Mouse (Mus musculus): Measurements from ENCODE around the gene Map3k21. TPM values are rescaled to one million over a fixed set of nuclear protein-coding genes. Genes with fewer than 3 reads are reported as not detected.

Gene Map3k21
- total RNA-seq, 2 experiments from 2014 or later, result 1.6 to 1.8 TPM

- no peak for DNase-seq (ENCODE audit: low spot score in 2 of 2)
These were observed 51.5 kb downstream of the Map3k21 start for GRCm38 (mm10) chr8:125961790-125962189.

- no peak for DNase-seq (ENCODE audit: low spot score in 2 of 2)
These were observed 53.6 kb downstream of the Map3k21 start for GRCm38 (mm10) chr8:125963807-125964211.

DNA sequence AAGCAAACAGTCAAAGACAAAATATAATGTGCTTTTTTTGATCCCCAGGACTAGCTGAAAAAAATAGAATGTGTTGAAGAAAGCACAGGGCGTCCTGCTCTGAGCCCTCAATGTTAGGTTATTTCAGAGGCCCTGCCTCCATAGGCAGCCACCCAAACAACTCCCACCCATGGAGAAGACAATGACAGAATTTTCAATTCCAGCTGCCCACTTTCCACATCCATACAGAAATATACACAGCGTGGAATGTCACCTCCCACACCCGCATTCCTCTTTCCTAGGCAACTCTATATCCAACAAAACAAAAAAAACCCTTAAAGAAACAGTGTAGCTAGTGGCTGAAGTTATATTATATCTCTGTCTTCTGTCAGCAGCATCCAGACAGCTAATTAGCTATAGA, 61.1 kb downstream of the Map3k21 start:
- DNase-seq (ENCODE audit: low spot score in 2 of 2), result peak; percentile 78 to 85

GRCm38 (mm10) chr8:125975981-125976380, 65.7 kb downstream of the Map3k21 start:
- DNase-seq (ENCODE audit: low spot score in 2 of 2), result no peak

DNA sequence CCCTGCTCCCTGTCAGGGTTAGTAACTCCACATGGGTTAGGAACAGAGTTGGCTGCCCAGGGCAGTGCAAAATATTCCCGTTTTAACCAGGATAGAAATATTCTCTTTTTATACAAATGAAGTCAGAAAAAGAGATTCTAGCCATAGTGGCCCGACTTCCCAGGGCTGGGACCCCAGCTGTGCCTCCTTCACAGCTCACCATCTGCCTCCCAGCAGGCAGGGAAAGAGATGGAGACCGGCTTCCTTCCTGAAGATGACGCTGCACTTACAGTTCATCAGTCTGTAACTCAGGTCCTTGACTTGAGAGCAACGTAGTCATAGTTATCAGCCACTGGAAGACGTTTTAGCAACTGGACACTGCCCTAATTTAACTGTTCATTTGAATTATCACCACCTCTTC, 70.6 kb downstream of the Map3k21 start:
- no peak for DNase-seq (ENCODE audit: low spot score in 2 of 2)

GRCm38 (mm10) chr8:125983515-125983914, 73.3 kb downstream of the Map3k21 start:
- no peak for DNase-seq (ENCODE audit: low spot score in 2 of 2)

- DNase-seq (ENCODE audit: low spot score in 2 of 2), result no peak
These were observed 73.9 kb downstream of the Map3k21 start for GRCm38 (mm10) chr8:125984140-125984539.

DNA sequence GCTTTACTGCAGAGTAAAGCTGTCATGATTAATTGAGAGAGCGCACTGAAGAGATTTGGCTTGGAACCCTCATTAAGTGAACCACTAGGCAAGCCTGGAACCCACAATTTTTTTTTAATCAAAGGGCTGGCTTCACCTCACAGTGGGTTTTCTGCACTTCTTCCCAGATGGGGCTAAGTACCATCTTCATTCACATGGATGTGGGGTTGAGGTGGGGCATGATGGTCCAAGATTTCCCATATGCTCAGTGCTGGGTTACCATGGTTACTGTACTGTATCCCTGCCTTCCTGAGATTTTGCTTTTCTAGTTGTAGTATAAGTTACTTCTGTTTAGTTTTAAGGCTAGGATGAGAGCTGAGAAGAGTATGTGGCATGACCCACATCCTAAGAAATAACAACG, 75.1 kb downstream of the Map3k21 start:
- DNase-seq (ENCODE audit: low spot score in 2 of 2), result no peak

- no peak for DNase-seq (ENCODE audit: low spot score in 2 of 2)
These were observed 76.8 kb downstream of the Map3k21 start for GRCm38 (mm10) chr8:125986999-125987589.

- no peak for DNase-seq (ENCODE audit: low spot score in 2 of 2)
These were observed 77.7 kb downstream of the Map3k21 start for GRCm38 (mm10) chr8:125987996-125988395.

DNA sequence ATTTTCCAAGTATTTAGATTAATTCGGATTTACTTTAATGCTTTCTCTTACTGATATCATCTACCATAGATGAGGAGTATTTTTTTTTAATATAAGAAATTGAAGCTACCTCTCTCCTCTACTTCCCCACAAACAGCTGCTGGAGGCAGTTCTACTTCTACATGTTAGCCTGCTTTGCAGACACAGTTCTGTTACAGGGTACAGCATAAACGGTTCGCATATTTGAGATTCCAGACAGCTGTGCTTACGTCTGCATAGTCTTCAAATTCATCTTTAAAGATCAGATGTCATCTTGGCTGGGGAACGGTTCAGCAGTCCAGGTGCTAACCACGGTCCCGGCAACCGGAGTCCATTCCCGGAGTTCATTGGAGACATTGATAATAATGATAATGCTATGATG, 83.4 kb downstream of the Map3k21 start:
- no peak for DNase-seq (ENCODE audit: low spot score in 2 of 2)

DNA sequence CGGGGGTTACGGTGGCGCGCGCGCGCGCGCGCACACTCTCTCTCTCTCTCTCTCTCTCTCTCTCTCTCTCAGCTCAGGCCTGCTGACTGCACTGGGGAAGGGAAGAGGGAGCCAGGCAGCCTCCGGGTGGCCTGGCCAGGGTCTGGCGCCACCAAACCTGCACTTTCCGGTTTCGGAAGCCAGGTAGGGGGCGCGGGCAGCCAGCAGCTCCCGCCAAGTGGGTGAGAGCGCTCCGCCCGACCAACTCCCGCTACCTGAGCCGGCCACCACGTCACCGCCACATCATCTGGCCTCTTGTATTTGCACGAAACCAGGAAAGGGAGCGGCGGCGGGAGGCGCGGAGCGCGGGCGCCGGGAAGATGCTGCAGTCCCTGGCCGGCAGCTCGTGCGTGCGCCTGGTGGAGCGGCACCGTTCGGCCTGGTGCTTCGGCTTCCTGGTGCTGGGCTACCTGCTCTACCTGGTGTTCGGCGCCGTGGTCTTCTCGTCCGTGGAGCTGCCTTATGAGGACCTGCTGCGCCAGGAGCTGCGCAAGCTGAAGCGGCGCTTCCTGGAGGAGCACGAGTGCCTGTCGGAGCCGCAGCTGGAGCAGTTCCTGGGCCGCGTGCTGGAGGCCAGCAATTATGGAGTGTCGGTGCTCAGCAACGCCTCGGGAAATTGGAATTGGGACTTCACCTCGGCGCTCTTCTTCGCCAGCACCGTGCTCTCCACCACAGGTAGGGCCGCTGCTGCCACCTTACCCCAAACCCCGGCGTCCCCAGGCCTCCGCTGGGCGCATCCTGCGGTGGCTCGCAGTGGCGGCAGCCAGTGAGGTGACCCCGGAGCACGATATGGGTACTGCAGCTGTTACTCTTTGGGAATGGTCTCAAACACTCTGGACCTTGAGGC, 85.1 kb downstream of the Map3k21 start, which contains the start of gene Kcnk1:
Gene Kcnk1, plus strand, starts transcription at position 70 of the 886 bp plus-strand sequence.
- peak; percentile 76 to 87 for DNase-seq (ENCODE audit: low spot score in 2 of 2)

GRCm38 (mm10) chr8:125996031-125996839, 86.0 kb downstream of the Map3k21 start:
- DNase-seq (ENCODE audit: low spot score in 2 of 2), result no peak

DNA sequence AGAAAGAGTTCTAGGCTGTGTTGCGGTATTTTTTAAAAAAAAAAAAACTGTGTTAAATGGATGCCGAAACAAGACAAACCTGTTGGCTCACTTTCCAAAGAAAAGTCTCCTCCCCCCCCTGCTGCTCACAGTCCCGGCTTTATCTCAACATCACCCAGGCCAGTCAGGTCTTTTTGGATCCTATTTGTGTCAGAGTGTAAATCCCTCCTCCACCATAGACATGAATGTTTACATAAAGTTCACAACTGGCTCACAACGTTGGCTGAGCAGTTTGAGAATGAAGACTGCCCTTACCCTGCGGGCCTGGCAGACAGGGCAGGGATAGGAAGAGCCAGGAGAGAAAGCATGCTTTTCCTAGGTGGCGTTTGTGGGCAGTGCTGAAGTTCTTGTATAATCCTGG, 86.7 kb downstream of the Map3k21 start:
- no peak for DNase-seq (ENCODE audit: low spot score in 2 of 2)

Other genes with a start within 250 kb of the Map3k21 start
- 1 to 10 TPM; 4.5 to 4.8 TPM for gene Map10, start 240.6 kb upstream of the Map3k21 start, total RNA-seq (2021)
- 10 to 100 TPM; 22.9 to 23.1 TPM for gene Ntpcr, start 180.5 kb upstream of the Map3k21 start, total RNA-seq (2021)
- 10 to 100 TPM; 81.5 to 83.9 TPM for gene Pcnx2, start 12.1 kb upstream of the Map3k21 start, total RNA-seq (2021)
- gene Kcnk1, start 84.7 kb downstream of the Map3k21 start, total RNA-seq (2021), result 10 to 100 TPM; 86.5 to 87.8 TPM

Measured in left cerebral cortex, adult 18-20 months (tissue).